Mouse (Mus musculus): ENCODE data around the gene Tmem52b. TPM values are rescaled to one million over a fixed set of nuclear protein-coding genes. Genes with fewer than 3 reads are reported as not detected.
"Not testable (repeated sequence)": the region's sequence is repeated elsewhere in the genome, so short reads cannot be mapped to it uniquely, and the experiment has no call there.

Gene Tmem52b
- polyA plus RNA-seq (2015; fragmentation: Nextera tagmentation; extraction: Ambion mirVana), result not detected in 2 replicates

DNA sequence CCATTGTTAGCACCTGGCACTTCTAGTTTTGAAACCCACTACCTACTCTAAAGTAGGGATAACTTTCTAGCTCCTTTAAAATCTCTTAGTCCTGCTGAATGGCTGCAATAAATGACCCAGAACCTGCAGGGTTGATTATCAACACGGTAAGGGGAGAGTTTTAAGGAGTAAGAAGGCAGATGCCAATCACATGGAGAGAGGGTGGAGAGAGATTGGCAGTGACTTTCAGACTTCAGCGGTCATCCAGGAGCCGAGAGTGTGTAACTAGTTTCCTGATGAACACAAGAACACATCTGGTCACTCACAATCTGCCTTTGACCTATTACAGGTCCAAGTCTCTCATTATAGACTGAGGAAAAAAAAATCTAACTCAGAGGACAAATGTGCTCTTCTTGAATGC, at the start of gene Tmem52b:
Tmem52b (plus strand) TSS at position 189 of the 400 bp plus-strand sequence.
- Histone ChIP-seq H3K36me3 (no peaks in the 10 kb centered on the region), H3K9me3 (replicated peaks) (no peaks in the 10 kb centered on the region), H3K4me1 (no peaks in the 10 kb centered on the region), H3K4me3 (replicated peaks) (no peak within 1 kb of the TSS), H3K27me3 (no peaks in the 10 kb centered on the region), H3K4me2 (replicated peaks) (no peak within 1 kb of the TSS), H3K9ac (no peak within 1 kb of the TSS), H3K27ac (replicated peaks) (no peak within 1 kb of the TSS)
- WGBS, result 59% methylated on average over 3 of the region's 3 CpGs
- no peak for ATAC-seq (ENCODE audit: insufficient number of reproducible peaks, low FRiP score, low TSS enrichment, low read depth)

DNA sequence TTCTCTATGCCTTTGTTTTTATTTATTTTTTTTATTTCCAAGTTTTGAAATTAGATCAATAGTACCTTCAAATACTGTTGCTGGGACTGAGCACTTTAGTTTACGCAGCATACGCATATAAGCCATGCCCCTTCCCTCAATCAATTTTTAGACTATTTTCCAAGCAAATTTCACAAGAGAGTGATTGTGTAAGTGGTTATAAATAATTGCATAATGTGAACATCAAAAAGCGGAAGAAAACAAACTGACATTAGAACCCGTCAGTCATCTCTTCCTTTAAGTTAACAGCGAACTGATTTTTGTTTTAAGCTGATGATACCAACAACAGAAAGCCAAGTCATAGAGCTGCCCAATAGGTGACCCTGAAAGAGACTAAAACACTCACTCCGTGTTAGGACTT, 41.0 kb upstream of the Tmem52b start:
- H3K4me3 ChIP-seq (replicated peaks), result no peak overlapping the region
- no peaks in the 10 kb centered on the region for H3K27me3 ChIP-seq
- no peaks in the 10 kb centered on the region for H3K36me3 ChIP-seq
- no peak overlapping the region for H3K27ac ChIP-seq (replicated peaks)
- WGBS, result 86% methylated on average over 6 of the region's 6 CpGs
- no peaks in the 10 kb centered on the region for H3K9me3 ChIP-seq (replicated peaks)
- H3K4me1 ChIP-seq, result no peaks in the 10 kb centered on the region
- no peak overlapping the region for H3K4me2 ChIP-seq (replicated peaks)
- no peak overlapping the region for H3K9ac ChIP-seq
- no peak for ATAC-seq (ENCODE audit: insufficient number of reproducible peaks, low FRiP score, low TSS enrichment, low read depth)

DNA sequence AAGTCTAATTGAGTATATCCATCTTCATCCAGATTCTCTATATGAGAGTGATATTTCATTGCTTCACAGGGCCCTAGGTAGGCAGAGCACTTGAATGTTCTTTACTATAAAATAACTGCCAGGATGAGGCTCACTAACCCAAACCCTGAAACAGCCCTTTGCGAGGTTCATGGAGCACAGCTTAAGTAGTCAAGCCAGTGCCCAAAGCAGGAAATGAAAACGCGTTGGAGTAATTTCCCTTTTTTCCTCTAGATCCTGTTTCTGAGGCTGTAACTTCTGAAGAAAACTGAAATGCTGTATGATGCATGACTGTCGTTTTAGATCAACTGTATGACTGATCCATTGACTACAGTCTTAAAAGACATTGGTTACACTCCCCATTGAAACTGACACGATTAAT, 39.7 kb upstream of the Tmem52b start:
- Histone ChIP-seq H3K27ac (replicated peaks) (no peak overlapping the region), H3K4me2 (replicated peaks) (no peak overlapping the region), H3K27me3 (no peaks in the 10 kb centered on the region), H3K9ac (no peak overlapping the region), H3K4me3 (replicated peaks) (no peak overlapping the region), H3K9me3 (replicated peaks) (no peaks in the 10 kb centered on the region), H3K36me3 (no peaks in the 10 kb centered on the region), H3K4me1 (no peaks in the 10 kb centered on the region)
- 80% methylated on average over 5 of the region's 5 CpGs for WGBS
- ATAC-seq (ENCODE audit: insufficient number of reproducible peaks, low FRiP score, low TSS enrichment, low read depth), result no peak

DNA sequence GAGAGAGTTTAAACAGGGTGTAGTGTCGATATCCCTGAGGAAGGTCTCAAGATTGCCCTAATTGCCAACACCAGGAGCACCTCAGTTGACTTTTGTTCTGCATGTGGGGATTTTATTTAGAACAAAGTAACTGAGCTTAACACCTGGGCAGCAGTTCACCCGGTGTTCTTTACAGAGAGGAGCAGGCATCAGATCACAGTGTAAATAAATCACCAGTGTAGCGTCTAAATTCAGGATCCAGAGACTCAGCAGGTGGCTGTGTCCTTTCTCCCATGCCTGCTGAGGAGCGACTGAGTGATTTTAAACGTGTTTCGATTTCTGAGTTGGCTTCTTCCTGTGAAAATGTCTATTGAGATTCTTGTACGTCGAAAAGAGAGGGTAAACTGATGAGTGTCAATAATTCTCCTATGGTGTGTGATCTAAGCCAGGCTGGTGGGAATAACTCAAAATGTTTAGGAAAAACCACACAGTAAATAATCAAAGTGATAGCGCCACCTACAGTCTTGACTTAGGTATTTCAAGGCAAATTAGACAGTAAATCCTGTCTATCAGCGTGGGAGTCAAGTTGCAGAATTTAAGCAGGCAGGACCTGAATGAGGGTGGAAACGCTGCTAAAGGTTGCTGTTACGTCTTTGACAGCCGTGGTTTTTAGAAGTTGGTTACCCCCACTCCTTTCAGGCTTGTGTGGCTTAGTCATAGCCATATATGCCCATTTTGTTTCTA, 35.8 kb upstream of the Tmem52b start:
- no peak overlapping the region for H3K4me3 ChIP-seq (replicated peaks)
- ATAC-seq (ENCODE audit: insufficient number of reproducible peaks, low FRiP score, low TSS enrichment, low read depth), result no peak
- H3K27ac ChIP-seq (replicated peaks), result no peak overlapping the region
- WGBS, result 30% methylated on average over 13 of the region's 13 CpGs
- H3K9ac ChIP-seq, result no peak overlapping the region
- H3K4me1 ChIP-seq, result 0 out of 2 replicates have a peak, but pooled peaks cover 3% of the 10 kb centered on the region
- no peaks in the 10 kb centered on the region for H3K36me3 ChIP-seq
- no peaks in the 10 kb centered on the region for H3K9me3 ChIP-seq (replicated peaks)
- H3K4me2 ChIP-seq (replicated peaks), result no peak overlapping the region
- no peaks in the 10 kb centered on the region for H3K27me3 ChIP-seq

DNA sequence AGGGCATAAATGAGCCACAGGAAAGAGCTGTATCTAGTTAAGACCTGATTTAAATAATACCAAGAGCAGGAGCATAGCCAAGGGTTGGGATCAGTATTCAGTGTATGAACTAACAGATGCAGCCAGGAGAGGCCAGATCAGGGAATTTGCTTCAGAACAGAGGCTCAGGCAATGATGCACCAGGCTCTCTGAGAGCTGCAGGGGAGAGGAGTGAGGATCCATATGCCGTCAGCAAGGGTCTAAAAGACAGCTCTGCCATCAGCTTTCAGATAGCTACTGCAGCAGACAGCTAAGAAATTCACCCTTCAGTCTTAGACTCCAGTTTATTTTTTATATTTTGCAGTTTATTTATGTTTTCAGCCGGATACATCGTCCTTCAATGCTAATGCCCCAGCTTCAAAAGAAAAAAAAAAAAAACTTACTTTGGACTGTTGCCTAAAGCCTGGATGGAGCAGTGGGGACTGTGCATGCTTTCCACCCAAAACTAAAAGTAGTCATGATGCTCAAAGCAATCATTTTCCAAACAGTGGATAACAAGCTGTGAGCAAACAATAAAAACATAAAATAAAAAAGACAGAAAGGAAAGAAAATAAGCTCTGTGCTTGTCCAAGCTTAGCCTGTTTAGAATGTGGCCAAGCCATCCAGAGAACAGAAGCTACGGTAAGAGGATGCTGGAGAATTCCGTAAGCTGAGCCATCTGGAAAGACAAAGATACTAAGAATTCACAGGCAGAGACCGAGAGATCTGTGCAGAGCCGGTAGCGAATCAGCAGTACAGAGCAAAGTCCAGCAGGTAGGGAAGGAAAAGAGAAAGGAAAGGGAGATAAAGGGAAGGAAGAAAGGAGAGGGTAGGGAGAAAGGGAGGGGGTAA, 32.0 kb upstream of the Tmem52b start:
- Histone ChIP-seq H3K4me1 (0 out of 2 replicates have a peak, but pooled peaks cover 3% of the 10 kb centered on the region), H3K36me3 (no peaks in the 10 kb centered on the region), H3K9ac (no peak overlapping the region), H3K27ac (replicated peaks) (no peak overlapping the region), H3K27me3 (no peaks in the 10 kb centered on the region), H3K4me2 (replicated peaks) (no peak overlapping the region), H3K9me3 (replicated peaks) (no peaks in the 10 kb centered on the region), H3K4me3 (replicated peaks) (no peak overlapping the region)
- 47% methylated on average over 8 of the region's 8 CpGs for WGBS
- ATAC-seq (ENCODE audit: insufficient number of reproducible peaks, low FRiP score, low TSS enrichment, low read depth), result no peak

DNA sequence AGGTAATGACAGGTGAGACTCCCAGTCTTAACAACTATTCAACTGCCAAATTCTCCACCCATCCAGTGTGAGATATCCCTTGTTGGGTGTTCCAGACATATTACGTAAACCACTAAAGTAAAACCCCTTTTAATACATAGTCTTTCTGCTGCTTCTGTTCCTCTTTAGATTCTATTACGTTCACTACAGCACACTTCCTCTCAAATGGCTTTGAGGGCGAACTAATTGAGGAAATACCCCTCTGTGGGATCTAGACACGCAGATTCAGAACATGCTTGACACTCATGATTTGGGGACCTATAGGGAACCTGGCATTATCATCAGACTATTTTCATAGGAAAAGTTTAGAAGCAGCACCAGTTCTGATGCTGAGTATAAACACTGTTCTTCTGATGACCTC, 17.4 kb upstream of the Tmem52b start:
- no peak overlapping the region for H3K4me3 ChIP-seq (replicated peaks)
- no peaks in the 10 kb centered on the region for H3K36me3 ChIP-seq
- 72% methylated on average over 4 of the region's 4 CpGs for WGBS
- H3K27ac ChIP-seq (replicated peaks), result no peak overlapping the region
- H3K4me1 ChIP-seq, result no peaks in the 10 kb centered on the region
- ATAC-seq (ENCODE audit: insufficient number of reproducible peaks, low FRiP score, low TSS enrichment, low read depth), result no peak
- H3K4me2 ChIP-seq (replicated peaks), result no peak overlapping the region
- H3K27me3 ChIP-seq, result no peaks in the 10 kb centered on the region
- no peaks in the 10 kb centered on the region for H3K9me3 ChIP-seq (replicated peaks)
- no peak overlapping the region for H3K9ac ChIP-seq

DNA sequence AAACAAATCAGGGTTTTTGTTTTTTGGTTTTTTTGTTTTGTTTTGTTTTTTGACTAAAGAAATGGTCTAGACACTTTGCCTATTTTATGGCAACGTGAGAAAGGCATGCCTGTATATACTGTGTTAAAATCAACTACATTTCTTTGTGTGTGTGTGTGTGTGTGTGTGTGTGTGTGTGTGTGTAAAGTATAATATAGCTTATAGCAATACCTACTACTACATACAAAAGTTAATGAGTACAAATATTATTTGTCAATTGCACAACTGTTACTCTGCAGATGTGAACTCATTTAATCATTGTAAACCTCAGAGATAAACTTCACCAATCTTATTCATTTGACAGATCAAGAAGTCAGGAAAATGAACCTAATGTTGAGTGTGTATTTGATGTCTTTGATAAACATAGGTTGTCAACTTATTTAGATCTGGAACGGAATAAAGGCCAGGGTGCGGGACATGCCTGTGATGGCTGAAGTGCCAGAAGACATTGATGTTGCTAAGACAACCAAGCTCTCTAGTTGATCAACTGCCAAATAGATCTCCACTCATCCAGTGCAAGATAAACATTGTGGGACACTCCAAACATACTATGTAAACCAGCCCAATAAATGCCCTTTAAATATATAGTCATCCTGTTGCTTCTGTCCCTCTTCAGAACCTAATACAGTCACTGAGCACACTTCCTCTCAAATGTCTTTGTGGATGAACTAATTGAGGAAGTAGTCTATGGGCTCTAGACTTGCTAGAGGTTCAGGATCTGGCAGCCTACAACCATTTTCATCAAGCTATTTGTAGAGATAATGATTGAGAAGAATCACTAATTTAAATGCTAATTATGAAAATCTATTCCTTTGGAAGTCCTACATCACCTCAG, 14.8 kb upstream of the Tmem52b start:
- no peaks in the 10 kb centered on the region for H3K4me1 ChIP-seq
- H3K4me2 ChIP-seq (replicated peaks), result no peak overlapping the region
- no peaks in the 10 kb centered on the region for H3K27me3 ChIP-seq
- H3K4me3 ChIP-seq (replicated peaks), result no peak overlapping the region
- ATAC-seq (ENCODE audit: insufficient number of reproducible peaks, low FRiP score, low TSS enrichment, low read depth), result no peak
- WGBS, result 91% methylated on average over 3 of the region's 3 CpGs
- H3K27ac ChIP-seq (replicated peaks), result no peak overlapping the region
- H3K9me3 ChIP-seq (replicated peaks), result no peaks in the 10 kb centered on the region
- no peaks in the 10 kb centered on the region for H3K36me3 ChIP-seq
- no peak overlapping the region for H3K9ac ChIP-seq

DNA sequence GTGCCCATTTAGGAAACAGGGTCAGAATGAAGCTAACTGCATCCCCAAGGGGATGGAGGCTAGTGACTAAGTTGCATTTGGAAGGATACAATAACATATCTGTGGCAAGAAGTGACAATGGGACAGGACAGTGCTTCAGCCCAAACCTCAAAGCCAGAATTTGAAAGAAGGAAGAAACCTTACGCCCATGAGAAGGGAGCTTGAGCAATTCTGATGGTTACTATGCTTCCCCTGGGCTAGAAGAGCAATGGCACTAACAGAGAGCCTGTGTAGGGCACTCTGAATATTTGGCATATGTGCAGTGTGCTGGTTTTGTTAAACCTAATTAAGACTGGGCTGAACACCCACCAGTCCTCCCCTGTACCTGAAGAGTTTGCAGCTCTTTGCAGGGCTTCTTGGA, 12.8 kb upstream of the Tmem52b start:
- 90% methylated on average over 1 of the region's 1 CpGs for WGBS
- not testable (repeated sequence) for H3K27me3 ChIP-seq; H3K4me3 ChIP-seq (replicated peaks); H3K9me3 ChIP-seq (replicated peaks); ATAC-seq (ENCODE audit: insufficient number of reproducible peaks, low FRiP score, low TSS enrichment, low read depth); H3K36me3 ChIP-seq; H3K4me1 ChIP-seq; H3K4me2 ChIP-seq (replicated peaks); H3K9ac ChIP-seq; H3K27ac ChIP-seq (replicated peaks)

DNA sequence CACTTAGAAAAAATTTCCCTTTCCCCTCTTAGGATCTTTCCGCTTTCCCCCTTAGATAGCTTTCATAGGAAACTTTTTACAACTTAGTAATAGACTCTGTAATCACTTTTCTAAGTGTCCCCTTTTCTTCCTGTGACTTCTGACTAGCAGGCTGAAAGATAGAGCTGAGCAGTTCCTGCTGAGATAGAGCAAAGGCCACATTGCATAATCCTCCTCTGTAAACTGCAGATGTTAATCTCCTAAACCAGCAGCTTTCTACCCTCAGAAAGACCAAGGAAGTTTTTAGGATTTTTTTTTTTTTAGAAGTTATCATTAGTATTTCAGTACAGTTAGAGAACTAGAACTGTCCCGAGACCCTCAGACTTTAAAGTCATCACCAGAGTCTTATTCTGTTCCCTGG, 8.9 kb upstream of the Tmem52b start:
- Histone ChIP-seq H3K27me3 (no peaks in the 10 kb centered on the region), H3K4me3 (replicated peaks) (no peak overlapping the region), H3K36me3 (no peaks in the 10 kb centered on the region), H3K9ac (no peak overlapping the region), H3K4me1 (no peaks in the 10 kb centered on the region), H3K4me2 (replicated peaks) (no peak overlapping the region), H3K9me3 (replicated peaks) (no peaks in the 10 kb centered on the region), H3K27ac (replicated peaks) (no peak overlapping the region)
- ATAC-seq (ENCODE audit: insufficient number of reproducible peaks, low FRiP score, low TSS enrichment, low read depth), result no peak
- 84% methylated on average over 2 of the region's 2 CpGs for WGBS

DNA sequence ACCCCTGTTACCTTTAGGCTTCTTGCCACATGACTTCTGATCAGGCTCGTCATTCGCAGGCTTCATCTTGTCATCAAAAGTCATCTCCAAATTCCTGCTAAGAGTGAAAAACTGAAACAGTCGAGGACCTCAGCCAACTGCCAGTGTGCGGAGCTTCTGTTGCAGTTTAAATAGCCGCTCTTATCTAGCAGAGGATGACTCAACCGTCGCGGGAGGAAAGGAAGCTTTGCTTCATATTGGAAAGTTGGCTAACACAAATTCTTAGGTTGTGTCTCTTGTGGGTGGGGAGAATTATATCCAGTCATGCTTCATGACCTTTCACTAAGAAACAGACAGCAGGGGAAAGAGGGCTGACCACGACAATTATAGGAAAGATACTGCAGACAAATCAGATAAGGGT, 5.3 kb upstream of the Tmem52b start, which contains the start of gene Olr1:
Olr1 (minus strand) TSS at position 142 of the 400 bp plus-strand sequence.
- H3K4me1 ChIP-seq, result no peaks in the 10 kb centered on the region
- H3K9me3 ChIP-seq (replicated peaks), result no peaks in the 10 kb centered on the region
- no peaks in the 10 kb centered on the region for H3K27me3 ChIP-seq
- no peak within 1 kb of the TSS for H3K9ac ChIP-seq
- no peak for ATAC-seq (ENCODE audit: insufficient number of reproducible peaks, low FRiP score, low TSS enrichment, low read depth)
- 80% methylated on average over 9 of the region's 9 CpGs for WGBS
- H3K27ac ChIP-seq (replicated peaks), result no peak within 1 kb of the TSS
- no peak within 1 kb of the TSS for H3K4me3 ChIP-seq (replicated peaks)
- no peaks in the 10 kb centered on the region for H3K36me3 ChIP-seq
- H3K4me2 ChIP-seq (replicated peaks), result no peak within 1 kb of the TSS
